In the genomic region with DNA sequence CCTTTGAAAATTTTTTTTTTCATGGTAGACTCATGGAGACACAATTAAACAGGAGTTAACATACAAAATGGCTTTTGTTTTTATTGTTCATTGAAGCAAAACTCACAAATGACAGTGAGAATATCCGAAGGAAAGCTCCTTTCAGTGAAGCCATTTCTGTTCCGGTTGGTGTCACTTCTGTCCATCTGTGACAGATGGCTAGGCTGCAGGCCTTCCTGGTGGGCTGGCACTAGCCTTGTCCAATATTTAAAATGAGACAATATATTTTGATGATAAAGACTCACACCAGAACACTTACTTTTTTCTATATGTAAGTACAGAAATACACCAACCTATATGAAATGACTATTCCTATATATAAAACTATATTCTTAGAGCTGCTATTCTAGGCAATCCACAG, we compare ENCODE assay signal across 26 mouse cellular contexts.
A peak's percentile ranks its signal among the peaks of the same experiment; 100 is the strongest.
DNase-seq lines count a peak whose midpoint lies in the region; ATAC-seq and TF ChIP-seq lines count a peak whose summit lies in the region.
"Had no signal": no experiment of that assay in that cellular context is flagged by ENCODE, and none has a peak within 500 bp of the region (broad histone marks: within the 10 kb centered on the region; RNA-seq: fewer than 3 reads in every experiment).

No protein-coding gene starts in this region.

- no peaks in the 10 kb centered on the region for H3K9me3 ChIP-seq in midbrain, postnatal 0 days (ENCODE audit: low read length)
- H3K9me3 ChIP-seq in midbrain, embryonic 15.5 days: no peaks in the 10 kb centered on the region
- H3K9me3 ChIP-seq: hindbrain, embryonic 15.5 days; liver, embryonic 12.5 days; neural tube, embryonic 13.5 days had no signal

- no peak overlapping the region for H3K9ac ChIP-seq in midbrain, postnatal 0 days (replicated peaks; ENCODE audit: low read length, poor library complexity, severe bottlenecking)
- no peak overlapping the region for H3K9ac ChIP-seq in midbrain, embryonic 15.5 days
- H3K9ac ChIP-seq: forebrain, postnatal 0 days; hindbrain, embryonic 15.5 days; liver, embryonic 12.5 days; liver, postnatal 0 days; neural tube, embryonic 13.5 days had no signal

- H3K36me3 ChIP-seq in midbrain, postnatal 0 days (ENCODE audit: insufficient read depth, low read length): no peaks in the 10 kb centered on the region
- H3K36me3 ChIP-seq in midbrain, embryonic 15.5 days (replicated peaks): no peaks in the 10 kb centered on the region
- H3K36me3 ChIP-seq: hindbrain, embryonic 15.5 days; liver, embryonic 12.5 days; neural tube, embryonic 13.5 days had no signal

- 64% methylated on average over 2 of the region's 2 CpGs for WGBS in midbrain, postnatal 0 days
- WGBS in midbrain, embryonic 15.5 days: 54% methylated on average over 2 of the region's 2 CpGs

- no peak overlapping the region for H3K4me2 ChIP-seq in midbrain, postnatal 0 days (ENCODE audit: low read depth, low read length, poor library complexity, severe bottlenecking)
- H3K4me2 ChIP-seq in midbrain, embryonic 15.5 days: no peak overlapping the region
- H3K4me2 ChIP-seq: heart, embryonic 11.5 days; hindbrain, embryonic 15.5 days; liver, embryonic 12.5 days; midbrain, embryonic 11.5 days; neural tube, embryonic 13.5 days had no signal

- 0 out of 2 replicates have a peak, but pooled peaks have one; percentile 16 for ATAC-seq in frontal cortex, adult (ENCODE audit: low TSS enrichment)
- no peak for ATAC-seq in midbrain, postnatal 0 days (ENCODE audit: low FRiP score)
- no peak for ATAC-seq in midbrain, embryonic 15.5 days (replicated peaks)
- ATAC-seq: forebrain, postnatal 0 days; intestine, embryonic 16.5 days; liver, embryonic 12.5 days; liver, postnatal 0 days; Patski had no signal

- no peak for TF ChIP-seq CTCF in midbrain, postnatal 0 days (IDR thresholded peaks at IDR 0.05)

- H3K27ac ChIP-seq in midbrain, postnatal 0 days (ENCODE audit: low read depth, low read length): no peak overlapping the region
- H3K27ac ChIP-seq in midbrain, embryonic 15.5 days: no peak overlapping the region
- H3K27ac ChIP-seq: hindbrain, embryonic 15.5 days; left cerebral cortex, adult 2 months; liver, embryonic 12.5 days; neural tube, embryonic 13.5 days had no signal

- no peaks in the 10 kb centered on the region for H3K27me3 ChIP-seq in midbrain, postnatal 0 days (ENCODE audit: insufficient read depth, low read length)
- no peaks in the 10 kb centered on the region for H3K27me3 ChIP-seq in midbrain, embryonic 15.5 days (replicated peaks)
- H3K27me3 ChIP-seq: hindbrain, embryonic 15.5 days; liver, embryonic 12.5 days; neural tube, embryonic 13.5 days; Patski had no signal

- H3K4me3 ChIP-seq in midbrain, postnatal 0 days (ENCODE audit: low read depth, low read length): no peak overlapping the region
- H3K4me3 ChIP-seq in midbrain, embryonic 15.5 days: no peak overlapping the region
- H3K4me3 ChIP-seq: erythroblast, embryonic 14.5 days; hindbrain, embryonic 15.5 days; left cerebral cortex, adult 2 months; liver, embryonic 12.5 days; neural tube, embryonic 13.5 days had no signal

- no peaks in the 10 kb centered on the region for H3K4me1 ChIP-seq in midbrain, postnatal 0 days (ENCODE audit: insufficient read depth, low read length)
- no peaks in the 10 kb centered on the region for H3K4me1 ChIP-seq in midbrain, embryonic 15.5 days
- H3K4me1 ChIP-seq: hindbrain, embryonic 15.5 days; liver, embryonic 12.5 days; neural tube, embryonic 13.5 days had no signal

- no peak for DNase-seq in frontal cortex, postnatal 25 days (ENCODE audit: low spot score in 2 of 2)
- DNase-seq in midbrain, postnatal 0 days (ENCODE audit: low spot score): peak; percentile 45
- peak; percentile 61 to 75 for DNase-seq in cerebellum, postnatal 10 days
- no peak for DNase-seq in spleen, postnatal 4 days (ENCODE audit: low spot score in 2 of 2)
- no peak for DNase-seq in thymus, postnatal 0 days (ENCODE audit: low spot score)
- DNase-seq: adrenal gland, postnatal 10 days; forebrain, postnatal 0 days; gastrocnemius, postnatal 14 days; heart, adult 11 months; heart, postnatal 4 days; kidney, adult 9 months; kidney, postnatal 25 days; liver, postnatal 0 days; lung, postnatal 36 days; right cerebral cortex, postnatal 4 days had no signal

Comparison
In these comparisons a context has a peak if more than half of its experiments do, and no peak if none do; other contexts are left out.
1. DNase-seq: peak in midbrain, postnatal 0 days (single experiment) and cerebellum, postnatal 10 days (2 of 2); none in frontal cortex, postnatal 25 days (0 of 2), spleen, postnatal 4 days (0 of 2) and thymus, postnatal 0 days (single experiment).